Mouse (Mus musculus): ENCODE measurements at regions not wholly inside any gene's neighbourhood (a gene's known extent, or its start where the extent isn't known, plus 50 kb on each side); places are given as distances from the start of the nearest gene placed in this dataset.
A peak's percentile ranks its signal among the peaks of the same experiment; 100 is the strongest.
"Not testable (repeated sequence)": the region's sequence is repeated elsewhere in the genome, so short reads cannot be mapped to it uniquely, and the experiment has no call there.

DNA sequence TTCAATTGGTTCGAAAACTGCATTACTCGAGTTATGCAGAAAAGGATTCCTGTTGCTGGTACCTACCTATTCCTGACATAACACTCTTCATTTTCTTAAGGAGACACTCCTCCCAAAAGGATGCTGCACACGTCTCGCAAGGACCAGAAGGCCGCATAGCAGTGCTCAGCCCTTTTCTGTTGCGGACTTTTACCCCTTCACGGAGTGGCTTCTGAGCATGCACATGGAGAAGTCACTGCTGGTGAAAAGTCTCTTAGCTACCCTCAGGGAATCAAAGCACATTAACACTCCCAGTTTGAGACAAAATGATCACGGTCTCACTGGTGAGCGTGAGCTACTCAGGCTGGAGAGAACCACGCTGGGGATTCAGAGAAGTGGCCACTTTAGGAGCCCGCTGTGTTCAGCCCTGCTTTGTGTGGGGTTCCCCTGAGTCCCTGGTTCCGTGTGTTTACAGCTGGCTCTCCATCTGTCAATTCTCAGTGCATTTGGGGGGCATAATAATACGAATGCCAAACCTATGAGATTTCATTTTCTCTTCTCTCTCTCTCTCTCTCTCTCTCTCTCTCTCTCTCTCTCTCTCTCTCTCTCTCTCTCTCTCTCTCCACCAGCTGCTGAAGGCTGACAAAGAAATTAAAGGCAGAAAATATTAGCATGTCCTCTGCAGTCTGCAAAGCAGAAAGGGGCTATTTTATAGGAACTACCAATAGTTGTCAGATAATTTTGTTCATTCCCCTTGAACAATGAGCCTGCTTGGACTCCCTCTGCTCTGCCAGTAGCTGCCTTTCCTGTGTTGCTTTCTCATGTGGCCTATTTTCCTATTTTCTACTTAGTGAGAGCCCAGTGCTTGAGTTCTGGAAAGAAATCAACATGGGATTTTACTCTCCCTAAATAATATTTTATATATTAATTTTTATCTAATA lies 160.7 kb downstream of the Basp1 start:
- intact Hi-C loops (cut with DNase I), result no loop called here
- DNase-seq (ENCODE audit: low spot score in 2 of 2), result no peak

DNA sequence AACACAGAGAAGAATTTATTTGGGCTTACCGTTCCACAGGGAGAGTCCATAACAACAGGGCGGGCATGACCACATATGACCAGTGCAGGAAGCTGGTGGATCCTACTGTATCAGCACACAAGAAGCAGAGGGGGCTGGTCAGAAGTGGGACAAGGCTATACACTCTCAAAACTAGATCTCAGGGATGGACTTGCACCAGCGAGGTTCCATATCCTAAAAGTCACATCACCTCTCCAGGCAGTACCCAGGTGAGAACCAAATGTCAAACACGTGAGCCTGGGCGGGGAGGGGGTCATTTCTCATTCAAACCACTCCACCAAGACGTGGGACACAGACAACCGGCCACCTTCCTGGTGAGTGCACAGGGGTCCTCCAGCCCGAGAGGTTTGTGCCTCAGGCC lies 167.9 kb downstream of the Basp1 start:
- DNase-seq (ENCODE audit: low spot score in 2 of 2), result no peak
- intact Hi-C loops (cut with DNase I), result no loop called here

DNA sequence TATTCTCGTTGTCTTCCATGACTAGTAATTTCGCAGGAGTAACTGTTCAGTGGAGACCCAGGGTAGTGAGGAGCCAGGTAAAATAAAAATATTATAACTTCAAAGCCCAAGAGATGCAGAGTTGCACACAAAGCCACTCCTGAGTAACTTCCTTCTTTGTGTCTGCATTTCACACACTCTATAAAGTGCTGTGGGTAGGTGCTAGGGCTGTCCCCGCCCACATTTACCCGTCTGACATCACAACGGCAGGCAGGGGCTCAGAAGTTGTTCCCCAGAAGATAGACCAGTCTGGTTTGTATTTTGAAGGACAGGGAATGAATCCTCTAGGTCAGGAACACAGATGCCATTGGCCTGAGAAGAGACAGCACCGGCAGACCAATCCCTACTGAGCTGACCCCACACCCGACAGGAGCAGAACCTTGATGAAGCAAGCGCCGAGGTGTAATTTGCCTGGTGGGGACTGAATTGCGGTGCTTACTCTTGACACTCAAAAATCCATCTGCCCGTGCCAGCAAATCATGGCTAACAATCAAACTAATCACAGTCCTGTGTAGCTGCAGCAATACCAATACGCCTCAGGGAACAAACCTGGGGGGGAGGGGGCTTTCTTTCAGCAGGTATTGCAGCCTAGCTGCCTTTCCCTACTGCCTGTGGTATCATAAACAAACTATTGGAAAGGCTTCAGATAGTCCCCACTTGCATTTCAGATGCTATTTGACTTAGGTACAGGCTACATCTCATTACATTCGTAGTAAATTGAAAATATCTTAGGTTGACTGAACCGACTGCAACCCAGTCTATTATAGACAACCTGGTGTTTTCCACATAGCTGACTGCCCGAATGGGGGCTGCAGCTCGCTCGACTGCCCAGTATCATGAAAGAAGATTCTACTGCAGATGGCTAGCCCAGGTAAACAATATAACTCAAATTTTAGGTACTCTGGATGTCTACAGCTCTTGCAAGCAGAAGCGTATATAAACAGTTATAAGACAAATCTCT lies 175.6 kb downstream of the Basp1 start:
- DNase-seq (ENCODE audit: low spot score in 2 of 2), result no peak
- intact Hi-C loops (cut with DNase I), result no loop called here

DNA sequence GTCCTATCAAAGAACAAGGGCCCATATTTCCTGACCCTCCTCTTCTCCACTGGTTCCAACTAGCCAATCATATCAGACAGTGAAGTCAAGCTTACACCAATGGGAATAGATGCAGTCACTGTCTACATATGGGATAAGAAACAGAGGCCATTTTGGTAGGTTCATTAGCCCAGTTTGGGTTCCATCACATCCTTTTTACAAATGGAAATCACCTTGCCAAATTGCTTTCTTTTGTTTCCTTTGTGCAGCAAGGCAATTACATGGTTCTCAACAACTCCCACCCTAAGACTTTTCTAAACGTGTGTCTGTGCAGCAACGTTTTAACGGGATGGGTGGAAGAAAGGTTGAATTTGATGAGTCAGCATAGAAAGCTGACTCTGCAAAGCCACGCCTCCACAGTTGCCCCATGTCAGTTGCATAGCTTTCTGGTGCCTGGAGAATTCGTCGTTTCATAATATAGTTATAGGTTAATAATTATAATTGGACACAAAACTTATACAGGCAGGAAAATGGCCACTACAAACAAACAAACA lies 177.3 kb downstream of the Basp1 start:
- DNase-seq (ENCODE audit: low spot score in 2 of 2), result no peak
- intact Hi-C loops (cut with DNase I), result no loop called here

DNA sequence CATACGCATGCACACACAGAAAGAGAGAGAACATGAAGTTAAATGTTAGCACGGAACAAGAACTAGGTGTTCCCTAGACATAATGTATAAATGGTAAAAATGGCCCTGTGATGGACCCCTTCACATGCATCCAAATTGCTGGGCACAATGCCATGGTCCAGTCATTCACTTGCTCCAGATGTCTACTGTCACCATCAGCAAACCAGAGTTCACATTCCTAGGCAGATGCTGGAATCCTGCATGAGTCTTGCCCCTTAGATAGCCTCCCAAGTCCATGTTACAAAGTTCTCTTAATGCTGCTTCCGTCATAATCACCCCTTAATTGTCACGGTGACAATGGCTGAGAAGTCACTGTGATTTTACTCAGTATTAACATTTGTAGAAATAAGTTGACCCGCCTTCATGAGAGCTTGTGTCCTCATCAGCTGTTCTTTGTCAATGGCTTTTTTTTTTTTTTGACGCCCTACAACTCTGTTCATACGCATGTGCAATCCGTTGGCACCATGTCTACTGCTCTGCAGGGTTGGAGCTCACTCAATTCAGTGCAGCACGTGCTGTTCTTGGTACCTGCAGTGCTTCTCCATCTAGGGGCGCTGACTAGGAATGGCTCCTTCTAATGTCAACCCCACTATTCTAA lies 179.4 kb downstream of the Basp1 start:
- no peak for DNase-seq (ENCODE audit: low spot score in 2 of 2)
- intact Hi-C loops (cut with DNase I), result no loop called here

DNA sequence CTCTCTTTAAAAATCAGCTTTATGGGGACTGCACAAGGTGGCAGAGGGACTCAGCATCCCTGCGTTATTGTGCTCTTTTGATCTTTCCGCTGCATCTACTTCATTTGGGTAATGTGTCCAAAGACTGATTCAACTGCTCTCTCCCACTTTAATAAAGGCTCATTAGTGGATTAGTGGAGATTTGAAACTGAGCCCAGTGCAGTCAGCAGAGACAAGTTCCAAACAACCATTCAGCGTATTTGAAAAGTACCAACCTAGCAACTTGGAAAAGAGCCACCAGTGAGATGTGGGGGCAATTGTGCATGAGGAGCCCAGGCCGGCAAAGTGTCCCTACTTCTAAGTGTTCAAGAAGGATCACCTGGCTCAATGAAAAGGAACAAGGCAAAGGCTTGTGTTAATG lies 183.4 kb downstream of the Basp1 start:
- intact Hi-C loops (cut with DNase I), result no loop called here
- no peak for DNase-seq (ENCODE audit: low spot score in 2 of 2)

DNA sequence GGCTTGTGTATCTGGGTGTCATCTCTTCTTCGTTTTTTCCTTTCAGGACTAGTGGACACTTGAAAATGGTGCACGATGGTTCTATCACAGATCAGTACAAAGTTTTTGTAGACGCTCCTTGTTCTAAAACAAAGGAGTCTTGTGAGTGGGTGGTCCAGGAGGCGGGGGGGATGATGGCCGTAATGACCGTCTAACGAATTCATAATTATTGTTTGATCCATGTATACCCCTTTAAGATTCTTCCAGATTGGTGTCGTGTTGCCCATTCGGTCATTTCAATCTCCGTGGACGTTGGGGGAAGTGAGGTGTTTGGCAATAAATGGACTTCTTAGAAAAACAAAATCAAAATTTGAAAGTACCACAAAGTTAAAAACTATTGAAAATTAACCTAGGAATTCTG lies 183.8 kb downstream of the Basp1 start:
- no peak for DNase-seq (ENCODE audit: low spot score in 2 of 2)
- intact Hi-C loops (cut with DNase I), result no loop called here

DNA sequence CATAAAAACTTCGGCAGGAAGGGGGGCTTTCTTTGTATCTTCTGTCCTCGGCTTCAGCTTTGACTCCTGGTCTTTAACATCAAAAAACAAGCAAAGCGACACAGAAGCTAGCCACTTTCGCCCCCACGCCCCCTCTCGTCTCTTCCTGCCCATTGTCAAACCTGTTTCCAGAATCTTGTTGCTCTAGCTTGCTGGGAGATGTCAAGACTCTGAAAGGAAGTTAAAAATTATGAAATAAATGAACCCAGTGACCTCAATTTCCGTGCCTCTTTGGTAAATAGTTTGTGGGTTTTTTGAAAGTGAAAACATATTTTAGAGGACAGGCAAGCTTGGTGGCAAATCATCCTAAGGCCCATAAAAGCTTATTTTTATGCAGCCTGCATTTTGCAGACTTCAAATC lies 186.1 kb downstream of the Basp1 start:
- no peak for DNase-seq (ENCODE audit: low spot score in 2 of 2)
- intact Hi-C loops (cut with DNase I), result no loop called here

DNA sequence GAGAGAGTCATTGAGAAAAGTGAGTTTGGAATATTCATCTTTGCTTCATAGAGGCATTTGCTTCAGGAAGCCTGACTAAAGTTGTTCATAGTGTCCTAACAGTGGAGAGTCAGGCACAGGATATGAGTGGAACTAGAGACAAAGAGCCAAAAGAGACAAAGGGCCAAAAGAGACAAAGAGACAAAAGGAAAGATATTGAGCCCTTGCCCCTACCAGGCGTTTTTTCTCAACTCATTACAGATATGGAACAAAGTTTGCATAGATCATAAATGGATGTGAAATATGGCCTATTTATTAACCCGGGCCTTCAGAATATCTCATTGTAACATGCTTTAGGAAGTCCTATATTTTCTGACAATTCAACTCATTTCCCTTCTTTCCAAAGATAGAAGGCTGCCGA lies 187.6 kb downstream of the Basp1 start:
- intact Hi-C loops (cut with DNase I), result no loop called here
- no peak for DNase-seq (ENCODE audit: low spot score in 2 of 2)

DNA sequence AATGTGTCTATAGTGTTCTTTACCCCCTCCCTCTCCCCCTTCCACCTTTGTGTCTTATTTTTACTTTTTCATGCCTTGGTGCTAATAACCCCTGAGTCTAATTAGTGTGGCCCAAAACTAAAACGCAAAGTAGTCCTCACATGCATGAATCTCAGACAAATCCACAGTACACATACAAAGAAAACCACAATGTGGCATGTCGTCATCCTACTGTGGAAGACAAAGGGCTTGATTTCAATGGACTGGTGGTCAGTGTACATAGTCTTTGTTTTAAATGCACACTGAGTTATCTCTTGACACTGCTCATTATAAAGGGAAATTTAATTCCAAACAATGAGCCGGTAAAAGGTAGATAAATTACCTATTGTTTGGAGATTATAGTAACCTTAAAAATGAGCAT lies 188.1 kb downstream of the Basp1 start:
- intact Hi-C loops (cut with DNase I), result no loop called here

DNA sequence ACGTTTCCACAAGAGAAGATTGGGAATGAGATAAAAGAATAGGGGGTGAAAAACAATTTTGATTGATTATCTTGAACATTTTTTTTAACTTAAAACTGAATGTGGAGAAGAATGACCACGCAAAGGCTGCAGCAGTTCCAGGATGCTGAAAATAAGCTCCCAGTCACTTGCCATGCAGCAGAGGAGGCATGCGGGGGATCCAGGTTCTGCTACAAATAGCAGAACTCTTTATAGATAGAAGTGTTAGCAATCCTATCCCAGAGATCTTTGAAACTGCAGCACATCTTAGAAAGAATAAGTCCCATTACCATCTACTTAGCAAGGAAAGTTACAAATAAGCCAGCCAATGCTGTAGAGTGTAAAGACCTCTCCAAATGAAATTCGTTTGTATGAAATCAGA lies 191.8 kb downstream of the Basp1 start:
- peak; percentile 35 to 44 for DNase-seq (ENCODE audit: low spot score in 2 of 2)
- intact Hi-C loops (cut with DNase I), result no loop called here

More for the DNA sequence above, 188.1 kb downstream of the Basp1 start:
- no peak for DNase-seq (ENCODE audit: low spot score in 2 of 2)

DNA sequence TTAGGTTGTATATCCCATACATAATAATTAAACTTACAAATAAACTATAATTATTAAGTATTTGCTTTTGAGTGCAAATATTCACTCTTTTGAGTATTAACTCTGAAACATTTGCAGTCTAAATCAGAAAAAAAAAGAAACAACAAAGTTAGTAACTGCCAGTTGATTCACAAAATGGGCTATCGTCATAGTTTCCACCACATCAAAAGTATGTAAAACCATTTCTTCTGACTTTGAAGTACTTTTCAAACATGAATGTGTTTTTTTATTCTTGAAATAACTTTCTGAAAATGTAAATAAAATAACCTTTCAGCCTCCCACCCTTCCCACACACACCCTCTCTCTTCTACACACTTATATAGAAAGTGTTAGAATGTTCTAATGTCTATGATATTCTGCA lies 197.2 kb downstream of the Basp1 start:
- DNase-seq (ENCODE audit: low spot score in 2 of 2), result no peak
- intact Hi-C loops (cut with DNase I), result no loop called here

DNA sequence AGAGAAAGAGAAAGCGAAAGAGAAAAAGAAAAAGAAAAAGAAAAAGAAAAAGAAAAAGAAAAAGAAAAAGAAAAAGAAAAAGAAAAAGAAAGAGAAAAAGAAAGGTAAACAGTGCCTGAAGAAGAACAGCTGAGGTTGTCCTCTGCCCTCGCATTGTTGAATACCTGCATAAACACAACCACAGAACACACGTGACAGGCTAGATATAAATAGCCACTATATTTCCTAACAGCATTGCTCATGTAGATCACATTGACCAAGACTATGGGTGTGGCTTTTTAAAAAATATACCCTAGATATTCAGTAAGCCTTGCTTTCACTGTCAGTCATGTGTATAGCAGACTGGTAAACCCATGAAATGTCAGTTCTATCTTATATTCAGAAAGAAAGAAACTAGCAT lies 211.5 kb downstream of the Basp1 start:
- intact Hi-C loops (cut with DNase I), result no loop called here
- DNase-seq (ENCODE audit: low spot score in 2 of 2), result no peak

DNA sequence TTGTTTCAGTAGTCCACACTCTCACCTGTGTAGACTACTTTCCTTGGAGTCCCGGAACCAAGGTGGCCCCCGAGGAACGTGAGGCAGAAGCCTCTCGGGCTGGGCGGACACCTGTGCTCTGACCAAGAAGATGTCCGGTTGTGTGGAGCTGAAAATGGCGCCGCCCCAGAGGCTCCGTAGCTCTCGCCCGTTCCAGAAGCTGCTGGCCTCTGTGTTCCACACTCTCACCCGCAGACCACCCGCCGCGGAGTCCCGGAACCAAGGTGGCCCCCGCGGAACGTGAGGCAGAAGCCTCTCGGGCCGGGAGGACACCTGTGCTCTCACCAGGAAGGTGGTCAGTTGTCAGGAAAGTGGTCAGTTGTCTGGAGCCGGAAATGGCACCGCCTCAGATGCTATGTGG lies 213.3 kb downstream of the Basp1 start:
- intact Hi-C loops (cut with DNase I); DNase-seq (ENCODE audit: low spot score in 2 of 2): not testable (repeated sequence)

DNA sequence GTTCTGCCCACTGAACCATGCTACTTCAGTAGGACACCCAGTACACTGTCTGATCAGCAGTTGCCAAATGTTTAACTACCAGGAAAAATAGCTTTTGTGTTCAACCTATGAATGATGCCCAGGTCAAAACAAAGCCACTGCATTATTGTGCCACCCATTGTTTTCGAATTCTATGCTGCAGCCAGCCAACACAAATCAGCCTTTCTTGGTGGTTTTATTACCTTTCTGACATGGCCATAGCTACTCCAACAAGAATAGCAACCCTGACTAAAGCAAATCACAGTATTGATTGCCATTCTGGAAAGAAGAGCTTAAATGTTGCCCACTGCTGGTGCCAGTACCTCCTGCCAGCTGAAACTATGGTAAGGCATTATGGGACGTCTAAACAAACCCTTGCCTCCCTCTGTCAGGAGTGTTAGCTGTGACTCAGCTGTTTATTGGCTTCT lies 225.7 kb downstream of the Basp1 start:
- no peak for DNase-seq (ENCODE audit: low spot score in 2 of 2)
- intact Hi-C loops (cut with DNase I), result no loop called here

DNA sequence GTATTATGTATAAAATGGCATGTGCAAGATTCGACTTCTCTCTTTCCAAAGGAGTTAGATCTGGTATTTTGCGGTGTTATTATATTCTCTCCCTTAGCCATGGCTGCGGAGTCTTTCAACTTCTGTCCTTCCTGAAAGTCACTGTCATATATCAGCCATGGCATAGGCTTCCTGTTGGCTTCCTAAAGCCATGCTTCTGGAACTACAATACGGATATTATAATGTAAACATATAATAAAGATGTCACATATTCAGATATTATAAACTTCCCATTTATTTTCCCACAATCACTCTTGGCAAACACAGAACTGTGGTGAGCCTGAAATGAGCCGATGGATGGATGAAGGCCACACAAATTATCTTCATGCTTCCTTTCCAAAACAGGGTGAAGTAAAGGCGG lies 240.8 kb downstream of the Basp1 start:
- intact Hi-C loops (cut with DNase I), result no loop called here

DNA sequence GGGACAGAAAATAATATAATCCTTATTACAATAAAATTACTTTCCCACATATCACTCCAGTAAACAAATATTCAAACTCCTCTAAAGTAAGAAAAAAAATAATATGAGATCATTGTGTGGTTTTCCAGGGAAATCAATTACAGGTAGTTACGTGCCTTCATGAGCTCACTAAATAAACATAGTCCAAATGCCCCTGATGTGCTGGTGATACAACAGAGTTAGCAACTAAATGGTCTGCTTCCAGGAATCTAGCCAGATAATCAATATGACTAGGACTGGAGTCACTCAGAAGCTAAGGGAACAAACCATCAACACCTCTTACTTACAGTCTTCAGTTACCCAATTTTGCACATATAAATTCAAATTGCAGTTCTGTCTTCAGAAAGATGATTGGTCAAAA lies 267.2 kb downstream of the Basp1 start:
- DNase-seq (ENCODE audit: low spot score in 2 of 2), result no peak
- intact Hi-C loops (cut with DNase I), result no loop called here

More for the DNA sequence above, 240.8 kb downstream of the Basp1 start:
- DNase-seq (ENCODE audit: low spot score in 2 of 2), result no peak

DNA sequence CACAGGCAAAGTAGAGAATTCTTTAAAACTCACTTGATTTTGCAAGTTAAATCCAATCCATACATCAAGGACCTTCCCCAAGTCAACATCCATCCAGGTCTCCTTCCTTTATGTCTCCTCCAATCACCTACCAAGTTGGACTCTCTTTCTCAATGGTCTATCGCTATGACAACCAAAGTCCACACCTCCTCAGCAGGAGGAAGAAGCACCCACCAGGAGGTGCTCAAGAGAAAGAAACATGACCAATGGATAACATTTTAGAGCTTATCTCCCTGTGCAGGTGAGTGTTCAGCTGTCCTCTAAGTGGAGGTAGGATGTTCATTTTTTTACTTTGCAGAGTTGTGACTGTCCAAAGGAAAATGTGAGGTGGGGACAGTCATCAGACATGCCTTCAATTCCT lies 269.3 kb downstream of the Basp1 start:
- DNase-seq (ENCODE audit: low spot score in 2 of 2), result no peak
- intact Hi-C loops (cut with DNase I), result no loop called here

DNA sequence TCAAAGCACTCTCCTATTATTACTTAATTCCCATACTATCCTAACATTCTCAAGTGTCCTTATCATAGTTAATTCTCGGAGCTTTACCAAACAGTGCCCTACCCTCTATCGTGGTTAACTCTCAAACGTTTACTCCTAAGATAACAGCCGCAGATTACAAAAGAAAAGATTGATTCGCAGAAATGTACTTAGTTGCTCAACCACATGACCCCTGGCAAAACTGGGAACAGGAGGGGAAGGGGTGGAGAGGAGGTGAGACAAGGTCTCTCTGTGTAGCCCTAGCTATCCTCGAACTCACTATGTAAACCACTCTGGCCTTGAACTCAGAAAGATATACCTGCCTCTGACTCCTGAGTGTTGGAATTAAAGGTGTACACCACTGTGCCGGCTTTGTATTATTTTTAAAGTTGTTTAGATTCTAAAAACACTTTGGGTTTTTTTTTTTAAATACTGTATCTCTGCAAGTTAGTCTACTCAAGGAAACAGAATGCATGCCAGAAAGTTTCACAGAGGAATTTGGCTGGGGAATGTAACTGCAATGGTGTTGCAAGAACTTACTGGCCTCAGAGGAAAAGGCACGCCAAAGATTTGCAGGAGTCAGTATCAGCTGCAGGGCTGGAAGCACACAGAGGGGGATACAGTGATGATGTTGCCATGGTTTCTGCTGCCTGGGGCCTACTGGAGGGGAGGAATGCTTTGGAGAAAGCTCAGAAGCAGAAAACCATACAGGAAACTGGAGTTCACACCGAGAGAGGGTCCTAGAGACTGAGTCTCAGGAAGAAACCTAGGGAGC lies 273.0 kb downstream of the Basp1 start:
- intact Hi-C loops (cut with DNase I), result no loop called here
- DNase-seq (ENCODE audit: low spot score in 2 of 2), result no peak
